Mouse (Mus musculus): Measurements from ENCODE around the gene Gm21094. TPM values are rescaled to one million over a fixed set of nuclear protein-coding genes. Genes with fewer than 3 reads are reported as not detected.
"Not testable (repeated sequence)": the region's sequence is repeated elsewhere in the genome, so short reads cannot be mapped to it uniquely, and the experiment has no call there.

Gene Gm21094
- polyA plus RNA-seq (2015; fragmentation: Nextera tagmentation; extraction: Ambion mirVana): not detected in 2 replicates

DNA sequence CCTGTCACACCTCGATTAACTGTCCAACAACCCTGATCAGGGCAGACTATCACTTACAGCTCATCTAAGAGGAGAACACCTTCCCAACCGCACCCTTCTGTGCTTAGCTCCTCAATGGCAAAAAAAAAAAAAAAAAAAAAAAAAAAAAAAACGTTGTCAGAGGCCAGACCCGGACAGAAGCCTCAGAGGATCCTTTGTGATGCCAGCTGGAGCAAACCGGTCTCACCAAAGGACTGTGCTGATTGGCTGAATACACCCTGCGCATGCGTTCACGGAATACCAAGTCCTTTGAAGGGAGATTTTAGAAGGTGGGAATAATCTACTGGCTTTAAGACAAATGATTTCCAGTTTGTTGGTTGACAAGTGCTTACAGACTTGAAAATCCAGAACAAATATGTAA, at the start of gene Gm21094:
Gene Gm21094, minus strand, starts transcription at position 101 of the 400 bp plus-strand sequence.
- H3K4me3 ChIP-seq; H3K9ac ChIP-seq; H3K36me3 ChIP-seq; H3K27me3 ChIP-seq; H3K27ac ChIP-seq (replicated peaks); ATAC-seq (ENCODE audit: low read depth); H3K9me3 ChIP-seq; H3K4me1 ChIP-seq (replicated peaks); H3K4me2 ChIP-seq: not testable (repeated sequence)
- no CpG with 5 or more reads among the region's 8 CpGs for WGBS
